Mouse (Mus musculus): Measurements from ENCODE around the gene Foxo1. TPM values are rescaled to one million over a fixed set of nuclear protein-coding genes. Genes with fewer than 3 reads are reported as not detected.

Foxo1 gene
- polyA plus RNA-seq, 2 experiments: 1.0 to 1.4 TPM

GRCm38 (mm10) chr3:52376974-52377373 is 108.8 kb downstream of the Foxo1 start:
- Histone ChIP-seq H3K27ac (no peak overlapping the region), H3K4me2 (ENCODE audit: low read depth) (no peak overlapping the region), H3K36me3 (replicated peaks; ENCODE audit: control insufficient read depth, insufficient read depth, low read depth) (no peaks in the 10 kb centered on the region), H3K9ac (replicated peaks) (no peak overlapping the region), H3K4me1 (replicated peaks; ENCODE audit: control insufficient read depth in 2 of 2, insufficient read depth in 2 of 2, low read length in 1 of 2) (no peaks in the 10 kb centered on the region), H3K4me3 (ENCODE audit: insufficient read depth in 1 of 2, low read depth in 2 of 2, low read length in 2 of 2) (no peak overlapping the region), H3K9me3 (ENCODE audit: control insufficient read depth, low read length) (no peaks in the 10 kb centered on the region), H3K27me3 (ENCODE audit: control insufficient read depth, insufficient read depth, low read length) (no peaks in the 10 kb centered on the region)
- no peak for ATAC-seq (ENCODE audit: insufficient read depth)
- DNase-seq (ENCODE audit: low read depth in 3 of 3, low spot score in 3 of 3): no peak
- no peak for TF ChIP-seq CTCF (IDR thresholded peaks at IDR 0.05; ENCODE audit: low read depth)
- TF ChIP-seq EP300 (IDR thresholded peaks at IDR 0.05; ENCODE audit: low read depth): no peak
- 59% methylated on average over 5 of the region's 5 CpGs for WGBS (ENCODE audit: insufficient replicate concordance)

- H3K4me1 ChIP-seq (replicated peaks; ENCODE audit: control insufficient read depth in 2 of 2, insufficient read depth in 2 of 2, low read length in 1 of 2): no peaks in the 10 kb centered on the region
- no peaks in the 10 kb centered on the region for H3K9me3 ChIP-seq (ENCODE audit: control insufficient read depth, low read length)
- H3K9ac ChIP-seq (replicated peaks): no peak overlapping the region
- TF ChIP-seq EP300 (IDR thresholded peaks at IDR 0.05; ENCODE audit: low read depth) (no peak), CTCF (IDR thresholded peaks at IDR 0.05; ENCODE audit: low read depth) (no peak)
- DNase-seq (ENCODE audit: low read depth in 3 of 3, low spot score in 3 of 3) (no peak), ATAC-seq (ENCODE audit: insufficient read depth) (no peak)
- H3K4me2 ChIP-seq (ENCODE audit: low read depth): no peak overlapping the region
- no peaks in the 10 kb centered on the region for H3K27me3 ChIP-seq (ENCODE audit: control insufficient read depth, insufficient read depth, low read length)
- WGBS (ENCODE audit: insufficient replicate concordance): 59% methylated on average over 7 of the region's 7 CpGs
- H3K27ac ChIP-seq: no peak overlapping the region
- no peaks in the 10 kb centered on the region for H3K36me3 ChIP-seq (replicated peaks; ENCODE audit: control insufficient read depth, insufficient read depth, low read depth)
- no peak overlapping the region for H3K4me3 ChIP-seq (ENCODE audit: insufficient read depth in 1 of 2, low read depth in 2 of 2, low read length in 2 of 2)
These were observed 115.2 kb downstream of the Foxo1 start for GRCm38 (mm10) chr3:52383351-52383750.

DNA sequence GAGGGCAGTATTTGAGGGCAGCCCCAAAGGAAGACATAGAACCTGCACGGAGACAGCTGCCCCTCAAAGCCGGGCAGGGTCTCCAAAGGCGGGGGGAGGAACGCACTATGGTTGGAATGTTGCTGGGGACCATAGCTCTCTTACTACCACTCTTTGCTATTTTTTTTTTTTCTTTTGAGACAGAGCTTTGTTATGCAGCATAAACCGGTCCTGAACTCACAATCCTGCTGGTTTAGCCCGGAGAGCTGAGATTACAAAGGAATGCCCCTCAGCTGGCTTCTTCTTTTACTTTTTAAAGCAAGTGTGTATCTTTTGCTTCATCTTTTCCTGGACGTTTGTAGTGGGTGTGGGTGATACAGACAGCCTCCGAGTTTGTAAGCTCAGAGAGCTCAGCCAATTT is 118.2 kb downstream of the Foxo1 start:
- Histone ChIP-seq H3K4me1 (replicated peaks; ENCODE audit: control insufficient read depth in 2 of 2, insufficient read depth in 2 of 2, low read length in 1 of 2) (no peaks in the 10 kb centered on the region), H3K9ac (replicated peaks) (no peak overlapping the region), H3K27ac (no peak overlapping the region), H3K4me2 (ENCODE audit: low read depth) (no peak overlapping the region), H3K4me3 (ENCODE audit: insufficient read depth in 1 of 2, low read depth in 2 of 2, low read length in 2 of 2) (no peak overlapping the region), H3K9me3 (ENCODE audit: control insufficient read depth, low read length) (no peaks in the 10 kb centered on the region), H3K27me3 (ENCODE audit: control insufficient read depth, insufficient read depth, low read length) (no peaks in the 10 kb centered on the region), H3K36me3 (replicated peaks; ENCODE audit: control insufficient read depth, insufficient read depth, low read depth) (no peaks in the 10 kb centered on the region)
- TF ChIP-seq CTCF (IDR thresholded peaks at IDR 0.05; ENCODE audit: low read depth) (no peak), EP300 (IDR thresholded peaks at IDR 0.05; ENCODE audit: low read depth) (no peak)
- DNase-seq (ENCODE audit: low read depth in 3 of 3, low spot score in 3 of 3) (no peak), ATAC-seq (ENCODE audit: insufficient read depth) (no peak)
- WGBS (ENCODE audit: insufficient replicate concordance): 46% methylated on average over 8 of the region's 8 CpGs

DNA sequence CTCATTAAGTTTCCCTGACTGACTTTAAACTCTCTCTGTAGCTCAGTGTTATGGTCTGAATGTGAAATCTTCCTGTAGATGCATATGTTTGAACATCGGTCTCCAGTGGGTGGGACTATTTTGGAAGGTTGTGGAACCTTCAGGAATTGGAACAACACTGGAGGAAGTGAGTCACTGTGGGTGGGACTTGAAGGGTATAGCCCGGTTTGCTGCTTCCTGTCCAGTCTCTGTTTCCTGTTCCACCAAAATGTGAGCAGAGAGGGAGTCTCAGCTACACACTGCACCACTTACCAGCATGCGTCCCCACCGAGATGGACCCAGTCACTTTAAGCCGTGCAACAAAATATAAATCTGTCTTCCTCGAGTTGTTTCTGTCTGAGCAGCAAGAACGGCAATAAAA is 122.2 kb downstream of the Foxo1 start:
- no peaks in the 10 kb centered on the region for H3K27me3 ChIP-seq (ENCODE audit: control insufficient read depth, insufficient read depth, low read length)
- H3K36me3 ChIP-seq (replicated peaks; ENCODE audit: control insufficient read depth, insufficient read depth, low read depth): no peaks in the 10 kb centered on the region
- H3K27ac ChIP-seq: no peak overlapping the region
- DNase-seq (ENCODE audit: low read depth in 3 of 3, low spot score in 3 of 3) (no peak), ATAC-seq (ENCODE audit: insufficient read depth) (no peak)
- no peak overlapping the region for H3K4me3 ChIP-seq (ENCODE audit: insufficient read depth in 1 of 2, low read depth in 2 of 2, low read length in 2 of 2)
- no peak for TF ChIP-seq CTCF (IDR thresholded peaks at IDR 0.05; ENCODE audit: low read depth)
- no peak for TF ChIP-seq EP300 (IDR thresholded peaks at IDR 0.05; ENCODE audit: low read depth)
- H3K4me2 ChIP-seq (ENCODE audit: low read depth): no peak overlapping the region
- no peaks in the 10 kb centered on the region for H3K4me1 ChIP-seq (replicated peaks; ENCODE audit: control insufficient read depth in 2 of 2, insufficient read depth in 2 of 2, low read length in 1 of 2)
- no peaks in the 10 kb centered on the region for H3K9me3 ChIP-seq (ENCODE audit: control insufficient read depth, low read length)
- H3K9ac ChIP-seq (replicated peaks): no peak overlapping the region
- WGBS (ENCODE audit: insufficient replicate concordance): 50% methylated on average over 7 of the region's 7 CpGs

- DNase-seq (ENCODE audit: low read depth in 3 of 3, low spot score in 3 of 3): no peak
These were observed 122.9 kb downstream of the Foxo1 start for GRCm38 (mm10) chr3:52390766-52391665.

More at GRCm38 (mm10) chr3:52390766-52391665, 122.9 kb downstream of the Foxo1 start:
- Histone ChIP-seq H3K9ac (replicated peaks) (no peak overlapping the region), H3K4me3 (ENCODE audit: insufficient read depth in 1 of 2, low read depth in 2 of 2, low read length in 2 of 2) (no peak overlapping the region), H3K27ac (no peak overlapping the region), H3K27me3 (ENCODE audit: control insufficient read depth, insufficient read depth, low read length) (no peaks in the 10 kb centered on the region), H3K9me3 (ENCODE audit: control insufficient read depth, low read length) (no peaks in the 10 kb centered on the region), H3K4me1 (replicated peaks; ENCODE audit: control insufficient read depth in 2 of 2, insufficient read depth in 2 of 2, low read length in 1 of 2) (no peaks in the 10 kb centered on the region), H3K4me2 (ENCODE audit: low read depth) (no peak overlapping the region), H3K36me3 (replicated peaks; ENCODE audit: control insufficient read depth, insufficient read depth, low read depth) (no peaks in the 10 kb centered on the region)
- no peak for ATAC-seq (ENCODE audit: insufficient read depth)
- WGBS (ENCODE audit: insufficient replicate concordance): 33% methylated on average over 17 of the region's 17 CpGs
- no peak for TF ChIP-seq EP300 (IDR thresholded peaks at IDR 0.05; ENCODE audit: low read depth)
- TF ChIP-seq CTCF (IDR thresholded peaks at IDR 0.05; ENCODE audit: low read depth): no peak

Measured in liver, embryonic 14.5 days (tissue).